Mouse (Mus musculus): ENCODE data around the gene Hnrnpf.

Hnrnpf gene

GRCm38 (mm10) chr6:117926871-117927491, 26.9 kb downstream of the Hnrnpf start:
- no peak for DNase-seq

- DNase-seq, result no peak
Measured at GRCm38 (mm10) chr6:117927955-117928354, 27.8 kb downstream of the Hnrnpf start.

- no peak for DNase-seq
Measured at GRCm38 (mm10) chr6:117928746-117929145, 28.6 kb downstream of the Hnrnpf start.

- no peak for DNase-seq
Measured at GRCm38 (mm10) chr6:117929945-117930655, 30.0 kb downstream of the Hnrnpf start.

GRCm38 (mm10) chr6:117932325-117933051, 32.4 kb downstream of the Hnrnpf start:
- peak in 1 of 2 experiments; percentile 24 for DNase-seq

GRCm38 (mm10) chr6:117934301-117934700, 34.2 kb downstream of the Hnrnpf start:
- no peak for DNase-seq

- DNase-seq, result no peak
Measured at GRCm38 (mm10) chr6:117935681-117936612, 35.8 kb downstream of the Hnrnpf start.

- peak; percentile 43 to 44 for DNase-seq
Measured at GRCm38 (mm10) chr6:117937222-117937932, 37.3 kb downstream of the Hnrnpf start, which contains the start of gene Fxyd4. TSS of gene Fxyd4 (minus strand) at chr6:117937692.

GRCm38 (mm10) chr6:117938951-117939350, 38.8 kb downstream of the Hnrnpf start:
- DNase-seq, result no peak

GRCm38 (mm10) chr6:117942769-117943168, 42.6 kb downstream of the Hnrnpf start:
- no peak for DNase-seq

GRCm38 (mm10) chr6:117943899-117944298, 43.8 kb downstream of the Hnrnpf start:
- DNase-seq, result no peak

GRCm38 (mm10) chr6:117952330-117952729, 52.2 kb downstream of the Hnrnpf start:
- no peak for DNase-seq

- no peak for DNase-seq
Measured at GRCm38 (mm10) chr6:117956161-117956560, 56.0 kb downstream of the Hnrnpf start.

GRCm38 (mm10) chr6:117956851-117957501, 56.9 kb downstream of the Hnrnpf start:
- peak; percentile 6 to 27 for DNase-seq

GRCm38 (mm10) chr6:117963201-117963600, 63.1 kb downstream of the Hnrnpf start:
- DNase-seq, result no peak

GRCm38 (mm10) chr6:117966729-117967128, 66.6 kb downstream of the Hnrnpf start:
- peak in 1 of 2 experiments; percentile 29 for DNase-seq

All from kidney, adult 8-10 months (tissue).